Mouse (Mus musculus) urinary bladder, postnatal 4 days (tissue): ENCODE measurements at regions not wholly inside any gene's neighbourhood (a gene's known extent, or its start where the extent isn't known, plus 50 kb on each side); places are given as distances from the start of the nearest gene placed in this dataset.
"Not testable (repeated sequence)": the region's sequence is repeated elsewhere in the genome, so short reads cannot be mapped to it uniquely, and the experiment has no call there.

Source experiments
- DNase-seq, 2 experiments: peaks; one replicate each; pipeline ENCODE4 v3.0.0; 2021 to 2022; ENCODE audit warnings: low spot score in 2 of 2

GRCm38 (mm10) chr5:77809844-77810243 is 402.0 kb upstream of the Igfbp7 start:
- DNase-seq, result no peak

- peak in 1 of 2 experiments; percentile 74 for DNase-seq
These were observed 399.9 kb upstream of the Igfbp7 start for GRCm38 (mm10) chr5:77807726-77808125.

GRCm38 (mm10) chr5:77806334-77807157 is 398.7 kb upstream of the Igfbp7 start:
- no peak for DNase-seq

- no peak for DNase-seq
These were observed 398.0 kb upstream of the Igfbp7 start for GRCm38 (mm10) chr5:77805796-77806195.

DNA sequence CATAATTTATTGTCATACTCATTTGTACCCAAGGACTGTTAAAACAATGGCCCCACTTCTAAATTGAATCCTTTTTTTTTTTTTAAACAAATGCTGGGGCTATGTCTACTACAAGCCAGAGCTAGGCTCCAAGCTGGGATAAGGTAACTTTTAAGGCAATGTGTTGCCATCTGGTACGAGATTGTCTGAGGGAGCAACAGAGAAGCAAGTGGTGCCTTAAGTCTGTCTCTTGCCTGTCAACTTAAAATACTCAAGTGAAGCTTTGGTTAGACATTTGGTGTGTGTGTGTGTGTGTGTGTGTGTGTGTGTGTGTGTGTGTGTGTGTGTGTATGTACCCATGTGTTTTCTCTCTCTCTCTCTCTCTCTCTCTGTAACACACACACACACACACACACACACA is 397.5 kb upstream of the Igfbp7 start:
- DNase-seq, result no peak

GRCm38 (mm10) chr5:77804113-77804512 is 396.3 kb upstream of the Igfbp7 start:
- DNase-seq, result no peak

DNA sequence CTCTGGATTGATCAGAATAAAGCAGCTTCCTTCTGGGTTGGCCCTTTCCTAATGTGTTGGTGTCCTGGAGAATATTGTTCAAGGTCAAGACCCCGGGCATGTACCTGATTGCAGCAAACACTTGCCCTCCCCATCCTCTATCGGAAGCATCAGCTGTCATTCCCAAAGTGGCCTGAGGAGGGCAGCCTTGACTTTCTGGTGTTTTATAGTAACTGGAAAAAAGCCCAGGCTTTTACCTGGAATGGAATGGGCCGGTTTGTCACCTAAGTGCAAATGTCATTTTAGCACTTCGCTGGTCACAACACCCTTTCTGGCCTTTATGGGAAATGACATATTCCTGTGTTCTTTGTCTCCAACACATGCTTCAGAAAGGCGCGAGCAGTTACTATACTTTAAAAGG is 395.7 kb upstream of the Igfbp7 start:
- peak in 1 of 2 experiments; percentile 66 for DNase-seq

DNA sequence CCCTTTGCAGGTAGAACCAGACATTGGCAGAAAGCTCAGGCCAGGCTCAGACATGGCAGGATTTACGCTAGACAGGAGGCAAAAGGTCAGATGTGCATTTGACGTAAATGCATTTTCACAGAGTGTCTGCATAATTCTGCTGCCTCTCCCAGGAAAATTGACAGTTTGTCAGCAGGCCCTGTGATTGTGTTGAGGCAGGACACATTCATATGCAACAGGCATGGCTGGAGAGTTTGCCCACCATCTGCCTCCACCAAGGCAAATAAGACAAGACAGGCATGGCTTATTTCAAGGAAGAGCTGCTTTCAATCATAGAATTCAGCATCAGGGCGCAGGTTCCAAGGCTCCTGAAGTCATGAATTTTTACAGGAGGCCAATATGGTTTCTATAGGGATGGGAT is 389.1 kb upstream of the Igfbp7 start:
- DNase-seq, result no peak

- no peak for DNase-seq
These were observed 387.9 kb upstream of the Igfbp7 start for GRCm38 (mm10) chr5:77795766-77796165.

DNA sequence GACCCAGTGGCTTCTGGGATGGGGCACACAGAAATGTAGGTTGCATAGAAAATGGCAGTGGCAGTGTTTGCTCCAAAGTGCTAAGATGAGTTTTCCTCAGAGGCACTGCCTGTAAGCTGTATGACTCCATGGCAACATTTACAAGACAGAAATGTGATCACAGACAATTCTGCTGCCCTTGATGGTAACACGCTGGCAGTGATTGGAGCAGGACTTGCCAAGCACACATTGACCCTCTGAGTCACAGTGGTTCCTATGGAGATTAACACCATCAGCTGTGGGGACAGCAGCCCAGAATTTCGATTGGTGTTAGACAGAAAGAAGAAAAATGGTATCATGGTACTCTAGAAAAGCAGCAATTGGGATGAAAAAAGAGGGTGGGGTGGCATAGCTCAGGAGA is 376.1 kb upstream of the Igfbp7 start:
- no peak for DNase-seq

DNA sequence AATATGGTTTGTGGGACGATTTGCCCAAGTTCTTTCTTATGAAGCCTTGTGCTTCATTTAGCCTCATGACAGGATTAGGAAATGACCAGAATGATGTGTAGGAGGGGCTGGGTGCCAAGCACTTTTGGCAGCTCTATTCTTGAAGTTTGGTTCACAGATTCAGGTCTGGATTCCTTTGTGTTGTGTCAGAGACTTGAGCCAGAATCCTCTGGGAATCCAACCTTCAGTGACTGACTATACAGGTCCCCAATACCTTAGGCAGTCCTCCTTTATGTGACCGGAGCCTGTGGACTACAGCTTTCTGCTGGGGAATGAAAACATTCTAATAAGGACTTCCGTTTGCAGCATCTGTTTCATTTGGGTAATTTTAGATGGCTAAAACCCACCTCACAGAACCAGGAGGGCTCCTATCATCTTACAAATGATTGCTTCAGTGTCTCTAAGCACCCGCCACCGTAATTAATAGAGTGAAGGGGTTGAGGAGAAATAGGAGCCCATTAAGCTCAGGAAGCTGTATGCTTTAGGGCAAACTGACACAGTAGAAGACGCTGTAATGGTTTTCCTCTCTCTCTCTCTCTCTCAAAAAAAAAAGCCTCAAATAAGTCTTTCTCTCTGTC is 354.7 kb upstream of the Igfbp7 start:
- DNase-seq, result no peak

GRCm38 (mm10) chr5:77762013-77762412 is 354.2 kb upstream of the Igfbp7 start:
- no peak for DNase-seq

- DNase-seq, result no peak
These were observed 341.1 kb upstream of the Igfbp7 start for GRCm38 (mm10) chr5:77748933-77749332.

DNA sequence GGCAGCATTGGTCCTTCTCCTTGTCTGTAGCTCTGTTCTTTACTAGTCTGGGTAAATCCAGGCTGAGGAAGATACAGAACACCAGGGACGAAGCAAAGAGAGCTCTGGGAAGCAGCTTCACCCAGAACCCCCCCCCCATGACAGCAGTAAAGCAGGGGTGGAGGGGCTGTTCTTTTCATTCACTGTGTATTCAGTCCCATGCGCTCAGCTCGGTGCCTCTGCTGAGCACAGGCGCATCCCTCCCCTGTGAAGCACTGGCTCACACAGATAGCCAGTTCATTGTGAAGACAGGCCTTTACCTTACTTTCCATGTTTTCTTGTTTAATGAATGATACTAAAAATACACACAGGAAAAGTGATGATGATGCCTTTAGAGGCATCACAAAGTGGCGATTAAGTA is 338.8 kb upstream of the Igfbp7 start:
- DNase-seq, result no peak

DNA sequence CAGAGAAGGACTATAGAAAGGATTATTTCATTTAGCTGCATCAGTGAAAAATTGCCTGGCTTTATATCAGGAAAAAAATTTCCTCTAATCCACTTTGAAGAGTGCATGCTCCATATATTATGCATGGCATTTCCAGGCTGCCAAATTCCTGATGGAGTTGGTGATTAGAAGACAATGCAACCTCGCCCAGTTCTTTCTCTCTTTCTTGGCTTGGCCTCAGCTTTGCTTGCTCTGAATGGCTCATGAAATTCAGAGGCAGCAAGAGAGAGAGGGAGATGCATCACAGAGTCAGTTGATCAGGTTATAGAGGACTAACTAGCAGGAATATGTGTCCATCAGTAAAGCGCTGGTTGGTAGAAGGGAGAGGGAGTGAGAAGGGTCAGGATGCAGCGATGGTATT is 335.6 kb upstream of the Igfbp7 start:
- DNase-seq, result no peak

DNA sequence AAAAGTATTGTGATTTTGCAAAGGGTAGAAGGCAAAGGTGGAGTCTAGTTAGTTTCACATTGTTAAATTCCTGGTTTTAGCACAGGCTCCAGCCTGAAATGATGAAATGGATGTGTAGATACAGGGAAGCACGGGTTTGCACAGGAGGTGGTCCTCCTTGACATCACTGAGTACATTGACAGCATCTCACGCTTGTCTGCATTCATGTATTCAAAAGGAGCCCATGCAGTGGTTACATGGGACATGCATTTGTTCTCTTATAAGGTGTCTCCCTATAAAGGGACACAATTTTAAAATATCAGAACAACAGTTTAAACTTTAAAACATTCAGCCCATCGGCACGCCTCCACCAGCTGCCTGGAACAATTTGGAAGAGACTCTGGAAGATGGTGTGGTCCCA is 322.4 kb upstream of the Igfbp7 start:
- not testable (repeated sequence) for DNase-seq

DNA sequence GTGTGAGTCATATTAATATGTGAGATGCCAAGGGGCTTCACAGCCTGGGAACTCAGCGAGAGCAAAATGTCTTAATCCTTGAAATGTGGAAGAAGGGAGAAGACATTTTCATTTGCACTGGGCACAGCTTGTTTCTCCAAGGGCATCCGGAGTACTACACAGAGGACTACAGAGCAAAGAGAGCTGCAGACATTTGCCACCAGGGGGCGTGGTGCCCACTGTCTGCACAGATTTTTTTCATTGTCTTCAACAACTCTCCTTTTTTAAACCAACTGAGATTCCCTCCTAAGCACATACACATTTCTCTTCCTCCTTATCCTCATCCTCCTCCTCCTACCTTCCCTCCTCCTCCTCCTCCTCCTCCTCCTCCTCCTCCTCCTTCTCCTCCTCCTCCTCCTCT is 273.8 kb upstream of the Igfbp7 start:
- no peak for DNase-seq

- DNase-seq, result no peak
These were observed 264.5 kb upstream of the Igfbp7 start for GRCm38 (mm10) chr5:77672073-77672924.

DNA sequence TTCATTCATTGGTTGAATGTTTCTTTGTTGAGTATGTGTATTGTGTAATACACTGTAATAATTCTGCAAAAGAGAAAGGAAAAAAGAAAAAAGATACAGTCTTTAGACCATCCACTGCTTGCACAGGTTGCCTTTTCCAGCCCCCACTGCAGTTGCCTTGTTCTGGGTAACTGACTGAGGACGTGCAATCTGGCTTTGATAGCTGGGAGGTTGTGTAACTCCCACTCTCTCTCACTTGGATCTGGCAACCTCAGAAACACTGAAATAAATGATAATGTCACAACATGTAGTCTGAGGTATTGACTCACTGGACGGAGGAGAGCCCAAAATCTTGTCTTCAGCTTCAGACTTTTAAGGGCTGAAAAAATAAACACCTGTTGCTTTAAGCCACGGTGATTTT is 255.3 kb upstream of the Igfbp7 start:
- DNase-seq, result no peak

GRCm38 (mm10) chr5:77659016-77659415 is 251.2 kb upstream of the Igfbp7 start:
- no peak for DNase-seq

DNA sequence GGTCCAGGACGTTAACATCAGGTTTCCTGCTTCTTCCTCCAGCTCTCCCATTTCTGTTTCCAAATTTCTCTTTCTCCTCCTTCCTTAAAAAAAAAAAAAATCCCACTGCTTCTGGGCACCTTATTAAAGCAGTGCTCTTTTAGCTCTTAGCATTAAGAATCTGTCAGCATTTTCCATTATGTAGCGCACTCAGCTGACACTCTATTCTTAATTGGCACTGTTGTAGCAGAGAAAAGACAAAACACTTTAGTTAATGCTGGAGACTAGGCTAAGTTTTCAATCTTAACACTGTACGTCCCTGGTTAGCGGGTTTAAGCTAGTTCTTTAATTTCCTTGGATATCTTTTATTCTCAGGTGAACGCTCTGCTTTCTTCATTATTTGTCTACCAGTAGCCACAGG is 236.8 kb upstream of the Igfbp7 start:
- no peak for DNase-seq

GRCm38 (mm10) chr5:77620402-77620801 is 212.6 kb upstream of the Igfbp7 start:
- no peak for DNase-seq

DNA sequence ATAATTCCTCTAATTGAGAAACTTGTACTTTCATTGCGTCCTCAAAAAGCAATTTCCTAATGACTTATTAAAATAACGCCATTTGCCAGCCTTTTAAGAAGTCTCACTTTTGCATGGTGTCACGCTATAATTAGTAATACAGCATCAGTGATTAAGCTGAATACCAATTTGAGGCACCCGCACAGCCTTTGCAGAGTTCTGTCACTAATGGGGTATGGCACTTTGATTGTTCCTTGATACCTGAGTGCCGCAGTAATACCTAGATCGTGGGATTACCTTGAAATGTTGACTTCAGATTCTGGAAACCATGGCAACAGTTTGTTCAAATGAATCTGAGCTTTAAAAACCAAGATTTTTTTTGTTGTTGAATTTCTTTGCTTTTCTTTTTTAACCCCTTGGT is 202.7 kb upstream of the Igfbp7 start:
- no peak for DNase-seq
